Mouse (Mus musculus): ENCODE data around the gene Adarb2.

GRCm38 (mm10) chr13:8538896-8539295, 336.2 kb downstream of the Adarb2 start:
- no peak for TF ChIP-seq POLR2A (IDR thresholded peaks at IDR 0.05; ENCODE audit: control insufficient read depth in 1 of 2, insufficient read depth in 1 of 2, low read depth in 1 of 2, low read length in 2 of 2, poor library complexity in 1 of 2)
- TF ChIP-seq POLR2AphosphoS2 (IDR thresholded peaks at IDR 0.05; ENCODE audit: low read length) = no peak
- no peak for TF ChIP-seq RAD21 (IDR thresholded peaks at IDR 0.05; ENCODE audit: low read depth, low read length)
- no peak for TF ChIP-seq ZMIZ1 (IDR thresholded peaks at IDR 0.05; ENCODE audit: low read depth, low read length)
- no peak for TF ChIP-seq ZC3H11A (IDR thresholded peaks at IDR 0.05; ENCODE audit: low read depth, low read length)
- TF ChIP-seq CTCF (IDR thresholded peaks at IDR 0.05 in 2 of 3, conservative IDR thresholded peaks at IDR 0.05 in 1 of 3; ENCODE audit: control insufficient read depth in 1 of 3, insufficient read depth in 1 of 3, low read depth in 2 of 3, low read length in 3 of 3, poor library complexity in 1 of 3, severe bottlenecking in 1 of 3) = no peak
- no peak for TF ChIP-seq USF1 (IDR thresholded peaks at IDR 0.05; ENCODE audit: low read depth, low read length)
- no peak for TF ChIP-seq EP300 (IDR thresholded peaks at IDR 0.05; ENCODE audit: low read depth in 1 of 2, low read length in 2 of 2)
- no peak for TF ChIP-seq MYB (IDR thresholded peaks at IDR 0.05; ENCODE audit: low read depth, low read length)
- TF ChIP-seq ZNF384 (IDR thresholded peaks at IDR 0.05; ENCODE audit: low read depth, low read length) = no peak
- TF ChIP-seq TCF12 (IDR thresholded peaks at IDR 0.05; ENCODE audit: low read depth, low read length) = no peak
- no peak for TF ChIP-seq ETS1 (IDR thresholded peaks at IDR 0.05; ENCODE audit: low read depth, low read length)
